Mouse (Mus musculus) kidney, postnatal 36 days (tissue): Measurements from ENCODE around the gene Fyb.

Experiments
- DNase-seq, 2 experiments: peaks; one replicate each; pipeline ENCODE4 v3.0.0; 2021 to 2022; ENCODE audit warnings: mixed read lengths in 2 of 2

Gene Fyb

GRCm38 (mm10) chr15:6522653-6523167 is at the start of gene Fyb:
Gene Fyb, plus strand, starts transcription at chr15:6522853.
- DNase-seq = no peak

- DNase-seq = peak; percentile 22 to 54
Observed at GRCm38 (mm10) chr15:6483561-6483960, 39.1 kb upstream of the Fyb start.

- DNase-seq = no peak
Observed at GRCm38 (mm10) chr15:6492386-6492785, 30.3 kb upstream of the Fyb start.

- DNase-seq = no peak
Observed at GRCm38 (mm10) chr15:6498396-6499070, 24.1 kb upstream of the Fyb start.

GRCm38 (mm10) chr15:6500787-6501186 is 21.9 kb upstream of the Fyb start:
- DNase-seq = peak; percentile 23 to 40

- DNase-seq = no peak
Observed at GRCm38 (mm10) chr15:6517525-6517924, 5.1 kb upstream of the Fyb start.

GRCm38 (mm10) chr15:6519417-6520255 is 3.0 kb upstream of the Fyb start:
- no peak for DNase-seq

- DNase-seq = no peak
Observed at GRCm38 (mm10) chr15:6520505-6521155, 2.0 kb upstream of the Fyb start.

GRCm38 (mm10) chr15:6524801-6525200 is 2.1 kb downstream of the Fyb start:
- DNase-seq = no peak

- DNase-seq = no peak
Observed at GRCm38 (mm10) chr15:6525386-6525785, 2.7 kb downstream of the Fyb start.

GRCm38 (mm10) chr15:6533858-6534343 is 11.2 kb downstream of the Fyb start:
- DNase-seq = no peak

- DNase-seq = no peak
Observed at GRCm38 (mm10) chr15:6534592-6534991, 11.9 kb downstream of the Fyb start.

- DNase-seq = no peak
Observed at GRCm38 (mm10) chr15:6539639-6540338, 17.1 kb downstream of the Fyb start.

- no peak for DNase-seq
Observed at GRCm38 (mm10) chr15:6548911-6549310, 26.3 kb downstream of the Fyb start.

GRCm38 (mm10) chr15:6551875-6552274 is 29.2 kb downstream of the Fyb start:
- DNase-seq = no peak

GRCm38 (mm10) chr15:6554742-6555141 is 32.1 kb downstream of the Fyb start:
- DNase-seq = no peak

GRCm38 (mm10) chr15:6555536-6555935 is 32.9 kb downstream of the Fyb start:
- DNase-seq = no peak

- DNase-seq = no peak
Observed at GRCm38 (mm10) chr15:6556272-6556671, 33.6 kb downstream of the Fyb start.

GRCm38 (mm10) chr15:6556911-6557310 is 34.3 kb downstream of the Fyb start:
- no peak for DNase-seq

GRCm38 (mm10) chr15:6557552-6557951 is 34.9 kb downstream of the Fyb start:
- DNase-seq = no peak

GRCm38 (mm10) chr15:6559188-6559587 is 36.5 kb downstream of the Fyb start:
- no peak for DNase-seq

GRCm38 (mm10) chr15:6560696-6561095 is 38.0 kb downstream of the Fyb start:
- DNase-seq = no peak

GRCm38 (mm10) chr15:6562161-6562560 is 39.5 kb downstream of the Fyb start:
- DNase-seq = no peak
